Mouse (Mus musculus) left cerebral cortex, adult 2 months (tissue): ENCODE results near the gene Olfr1359. TPM values are rescaled to one million over a fixed set of nuclear protein-coding genes. Genes with fewer than 3 reads are reported as not detected.
"Not testable (repeated sequence)": the region's sequence is repeated elsewhere in the genome, so short reads cannot be mapped to it uniquely, and the experiment has no call there.

Experiments
- DNase-seq, 2 experiments: peaks; one replicate each; pipeline ENCODE4 v3.0.0; 2021 to 2022; ENCODE audit warnings: low spot score in 2 of 2, mixed read lengths in 1 of 2; ENCODE audit errors: extremely low spot score in 1 of 2
- H3K27ac ChIP-seq: fragments of 200-600 bp; 2 replicates; pipeline ENCODE4 v1.8.1; 2022
- H3K4me3 ChIP-seq: fragments of 200-600 bp; 2 replicates; pipeline ENCODE4 v1.8.1; 2022
- CTCF ChIP-seq: fragments of 200-600 bp; IDR thresholded peaks from 2 replicates; pipeline ENCODE4 v1.8.1; 2022; ENCODE audit warnings: antibody characterized with exemption, mild to moderate bottlenecking, moderate library complexity
- intact Hi-C: fragments of 180-260 bp; cut with DNase I; formaldehyde crosslinking; loops from one replicate; pipeline ENCODE4 v1.15.1; 2025
- microRNA-seq, 2 experiments: library from miRNA; unstranded; fragments of <30 nt; microRNA quantifications; one replicate each; pipeline ENCODE4 v1.2.0; 2021
- total RNA-seq, 2 experiments: library from RNA; stranded (reverse); gene quantifications; 2 replicates each; pipeline ENCODE4 v1.2.3; 2021

Gene Olfr1359
- total RNA-seq, 2 experiments from 2014 or later, result not detected

DNA sequence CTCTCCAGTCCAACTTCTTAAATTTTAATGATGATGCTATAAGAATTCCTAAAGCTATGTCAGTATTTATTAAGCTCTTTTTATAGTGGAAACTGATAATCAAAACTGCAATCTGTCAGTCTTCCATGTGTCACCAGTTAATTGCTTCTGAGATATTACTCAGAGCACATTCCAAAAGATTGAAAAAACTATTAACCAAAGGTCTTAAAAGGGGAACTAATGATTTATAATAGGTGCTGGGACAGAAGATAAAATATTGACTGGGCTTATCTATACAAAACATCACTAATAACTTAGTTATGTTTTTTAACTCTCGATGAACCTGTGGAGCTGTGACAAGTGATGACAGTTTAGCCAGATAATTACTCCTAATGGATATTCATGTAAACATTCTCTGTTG is 47.1 kb downstream of the Olfr1359 start:
- no peak for DNase-seq
- intact Hi-C loops, result no loop called here
- Histone ChIP-seq H3K27ac (no peak overlapping the region), H3K4me3 (no peak overlapping the region)
- TF ChIP-seq CTCF, result no peak

- DNase-seq, result no peak
- TF ChIP-seq CTCF, result no peak
- intact Hi-C loops, result loop anchor here (1.0 to 10.0 kb wide), 7 partner anchors 12 to 2003 kb away; partner anchors contain the start of genes Hist1h1t, Hist1h2ab, Hist1h2ag and Hist1h2ai
- H3K4me3 ChIP-seq, result peak overlapping the region; percentile 57
- H3K27ac ChIP-seq, result no peak overlapping the region
Observed at GRCm38 (mm10) chr13:21749387-21750158, 51.7 kb downstream of the Olfr1359 start.

GRCm38 (mm10) chr13:21750159-21751017 is 52.5 kb downstream of the Olfr1359 start, which contains the start of gene Hist1h4k:
TSS of gene Hist1h4k (minus strand) at chr13:21750505.
- H3K27ac ChIP-seq, result peak within 1 kb of the TSS; percentile 9; the same call in 1 of the 2 replicates
- H3K4me3 ChIP-seq, result peak within 1 kb of the TSS; percentile 57
- DNase-seq, result peak; percentile 93 to 94
- intact Hi-C loops, result loop anchor here (1.0 to 10.0 kb wide), 6 partner anchors 16 to 2002 kb away; partner anchors contain the start of genes Hist1h1t, Hist1h2ab, Hist1h2ag and Hist1h2ai

GRCm38 (mm10) chr13:21751417-21751816 is 53.5 kb downstream of the Olfr1359 start:
- Histone ChIP-seq H3K4me3 (no peak overlapping the region), H3K27ac (no peak overlapping the region)
- no peak for TF ChIP-seq CTCF
- intact Hi-C loops, result loop anchor here (2.0 to 10.0 kb wide), 4 partner anchors 41 to 2001 kb away; partner anchors contain the start of genes Hist1h1t, Hist1h2ab, Hist1h2ag and Hist1h2bj
- DNase-seq, result no peak

DNA sequence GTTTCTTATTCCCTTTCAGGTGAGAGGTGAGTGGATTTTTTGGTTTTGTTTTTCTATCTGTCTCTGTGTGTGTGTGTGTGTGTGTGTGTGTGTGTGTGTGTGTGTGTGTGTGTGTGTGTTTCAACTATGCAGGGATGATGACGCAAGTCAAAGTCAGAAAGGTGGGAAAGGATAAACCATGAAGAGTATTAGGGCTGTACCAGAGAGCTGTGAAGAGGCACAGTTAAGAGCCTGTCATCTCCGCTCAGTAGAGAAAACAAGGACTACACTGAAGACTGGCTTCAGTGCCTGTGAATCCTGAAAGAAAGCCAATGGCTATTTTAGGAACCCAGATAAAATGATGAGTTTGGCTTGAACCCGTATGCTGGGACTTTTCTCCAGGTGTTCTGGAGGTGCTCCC is 53.9 kb downstream of the Olfr1359 start:
- intact Hi-C loops, result loop anchor here (2.0 to 10.0 kb wide), 6 partner anchors 29 to 2000 kb away; partner anchors contain the start of genes Hist1h1b, Hist1h1e, Hist1h1t and Hist1h2ab
- Histone ChIP-seq H3K27ac (no peak overlapping the region), H3K4me3 (no peak overlapping the region)
- TF ChIP-seq CTCF, result no peak
- DNase-seq, result no peak

GRCm38 (mm10) chr13:21752356-21752755 is 54.4 kb downstream of the Olfr1359 start:
- Histone ChIP-seq H3K27ac (no peak overlapping the region), H3K4me3 (no peak overlapping the region)
- intact Hi-C loops, result loop anchor here (2.0 to 10.0 kb wide), 5 partner anchors 28 to 2000 kb away; partner anchors contain the start of genes Hist1h1b, Hist1h1e, Hist1h1t and Hist1h2ab
- DNase-seq, result no peak
- TF ChIP-seq CTCF, result no peak

DNA sequence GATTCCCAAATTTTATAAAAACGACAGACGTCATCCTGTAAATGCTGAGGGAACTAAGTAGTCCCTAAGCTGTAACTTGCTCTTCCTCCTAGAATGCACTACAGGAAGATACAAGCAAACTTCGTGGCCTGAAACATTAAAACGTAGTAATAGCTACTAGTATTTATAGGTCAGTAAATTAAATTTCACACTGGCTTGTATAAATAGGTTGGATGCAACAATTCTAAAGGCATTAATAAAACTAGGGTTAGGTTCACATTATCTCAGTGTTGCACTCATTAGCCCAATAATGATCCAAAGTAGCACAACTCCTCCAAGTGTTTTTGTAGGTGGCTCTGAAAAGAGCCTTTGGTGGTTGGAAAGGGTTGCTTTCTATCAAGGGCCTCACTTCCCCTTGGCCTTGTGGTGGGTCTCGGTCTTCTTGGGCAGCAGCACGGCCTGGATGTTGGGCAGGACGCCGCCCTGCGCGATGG is 55.2 kb downstream of the Olfr1359 start:
- intact Hi-C loops, result loop anchor here (2.0 to 10.0 kb wide), 5 partner anchors 28 to 1999 kb away; partner anchors contain the start of genes Hist1h1b, Hist1h1e, Hist1h1t and Hist1h2ab
- peak overlapping the region; percentile 50 for H3K4me3 ChIP-seq
- no peak for DNase-seq

GRCm38 (mm10) chr13:21753524-21754285 is 55.8 kb downstream of the Olfr1359 start, which contains the start of the genes Hist1h2ak and Hist1h2bn:
TSS of gene Hist1h2ak (minus strand) at chr13:21753827.
TSS of gene Hist1h2bn (plus strand) at chr13:21754123.
- intact Hi-C loops, result loop anchor here (2.0 to 10.0 kb wide), 5 partner anchors 27 to 1999 kb away; partner anchors contain the start of genes Hist1h1b, Hist1h1e, Hist1h1t and Hist1h2ab
- DNase-seq, result peak; percentile 50 to 69
- H3K4me3 ChIP-seq, result peak within 1 kb of the TSS; percentile 50
- H3K27ac ChIP-seq, result peak within 1 kb of the TSS; percentile 80

More for the DNA sequence above, 55.2 kb downstream of the Olfr1359 start:
- no peak for TF ChIP-seq CTCF
- peak overlapping the region; percentile 80 for H3K27ac ChIP-seq

DNA sequence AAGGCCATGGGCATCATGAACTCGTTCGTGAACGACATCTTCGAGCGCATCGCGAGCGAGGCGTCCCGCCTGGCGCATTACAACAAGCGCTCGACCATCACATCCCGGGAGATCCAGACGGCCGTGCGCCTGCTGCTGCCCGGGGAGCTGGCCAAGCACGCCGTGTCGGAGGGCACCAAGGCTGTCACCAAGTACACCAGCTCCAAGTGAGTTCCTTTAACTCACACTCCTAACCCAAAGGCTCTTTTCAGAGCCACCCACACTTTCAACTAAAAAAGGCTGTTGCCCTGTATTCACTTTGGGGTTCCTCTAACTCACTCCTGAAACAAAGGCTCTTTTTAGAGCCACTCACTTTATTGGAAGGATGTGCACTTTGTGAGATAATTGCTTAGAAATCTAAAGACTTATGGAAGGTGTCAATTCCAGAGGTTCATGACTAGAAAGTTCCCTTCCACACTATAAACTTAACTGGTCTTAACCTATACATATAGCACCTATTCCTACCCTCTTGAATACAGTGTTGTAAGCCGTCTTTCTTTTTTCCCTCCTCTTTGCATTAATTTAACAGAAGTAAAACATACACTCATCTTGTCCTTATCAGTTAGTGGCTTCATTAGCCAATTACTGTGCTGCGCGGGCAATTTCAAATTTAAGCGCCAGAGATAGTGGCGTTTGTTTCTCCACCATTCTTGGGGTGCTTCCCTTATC is 56.5 kb downstream of the Olfr1359 start:
- not testable (repeated sequence) for H3K27ac ChIP-seq, DNase-seq
- peak overlapping the region; percentile 50 for H3K4me3 ChIP-seq
- intact Hi-C loops, result loop anchor here (5.0 to 10.0 kb wide), 3 partner anchors 290 to 1998 kb away; partner anchors contain the start of genes Hist1h1t, Hist1h2ab, Hist1h2ag and Hist1h2bj

DNA sequence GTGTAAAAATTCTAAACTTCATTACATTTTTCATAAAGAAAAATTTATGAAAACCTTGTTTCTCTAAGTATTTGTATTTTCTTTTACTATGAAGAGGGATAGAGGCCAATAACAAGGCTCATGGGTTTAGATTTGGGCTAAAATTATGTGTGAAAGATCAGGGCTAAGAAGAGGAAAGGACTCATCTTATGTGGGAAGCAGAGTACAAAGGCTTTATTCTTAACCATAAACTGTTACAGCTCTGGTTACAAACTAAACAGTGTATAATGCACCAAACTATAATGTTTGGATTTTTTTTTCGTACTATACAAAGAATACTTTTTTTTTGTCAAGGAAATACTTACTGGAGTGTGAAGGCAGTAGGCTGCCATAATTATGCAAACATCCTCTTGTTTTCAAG is 57.8 kb downstream of the Olfr1359 start:
- DNase-seq, result no peak
- no peak overlapping the region for H3K27ac ChIP-seq
- H3K4me3 ChIP-seq, result no peak overlapping the region
- intact Hi-C loops, result loop anchor here (10.0 kb wide), 2 partner anchors 289 to 1939 kb away; partner anchors contain the start of genes Hist1h1t, Hist1h2ag, Hist1h2bj and Hist1h4c
- no peak for TF ChIP-seq CTCF

Small RNA genes within 50 kb of the gene (microRNA-seq; reads per million reads assigned to microRNA genes)
- 0 reads per million in 2 experiments for gene Gm44357
- 0 reads per million in 2 experiments for gene Gm44367
- gene Gm44454, result 0 reads per million in 2 experiments

Other genes with a start within 250 kb of the Olfr1359 start
- 10 to 100 TPM; 56.7 to 57.3 TPM for gene Zscan26, start 244.4 kb upstream of the Olfr1359 start, total RNA-seq
- under 1 TPM; 0.40 to 0.77 TPM for gene Nkapl, start 229.6 kb upstream of the Olfr1359 start, total RNA-seq
- gene Zkscan4, start 219.2 kb upstream of the Olfr1359 start, total RNA-seq, result 1 to 10 TPM; 4.4 to 6.8 TPM
- not detected for gene Gm10065, start 218.7 kb upstream of the Olfr1359 start, total RNA-seq
- 10 to 100 TPM; 21.9 to 22.8 TPM for gene AK157302, start 202.9 kb upstream of the Olfr1359 start, total RNA-seq
- 10 to 100 TPM; 51.7 to 53.8 TPM for gene Gm11273, start 196.7 kb upstream of the Olfr1359 start, total RNA-seq
- 10 to 100 TPM; 14.4 to 19.0 TPM for gene Zkscan8, start 167.0 kb upstream of the Olfr1359 start, total RNA-seq
- not detected for gene Olfr1366, start 155.3 kb upstream of the Olfr1359 start, total RNA-seq
- gene Olfr1535, start 138.2 kb upstream of the Olfr1359 start, total RNA-seq, result not detected
- not detected for gene Olfr1364, start 116.4 kb upstream of the Olfr1359 start, total RNA-seq
- not detected for gene Olfr1362, start 84.1 kb upstream of the Olfr1359 start, total RNA-seq
- gene Olfr11, start 55.6 kb upstream of the Olfr1359 start, total RNA-seq, result not detected
- not detected for gene Olfr1361, start 34.7 kb upstream of the Olfr1359 start, total RNA-seq
- not detected for gene Olfr1360, start 20.7 kb upstream of the Olfr1359 start, total RNA-seq
- 10 to 100 TPM; 23.7 to 28.5 TPM for gene Hist1h2bl, start 18.0 kb downstream of the Olfr1359 start, total RNA-seq
- 10 to 100 TPM; 25.4 to 32.6 TPM for gene Hist1h2ai, start 18.3 kb downstream of the Olfr1359 start, total RNA-seq
- 10 to 100 TPM; 54.6 to 74.2 TPM for gene Hist1h3h, start 19.5 kb downstream of the Olfr1359 start, total RNA-seq
- 1 to 10 TPM; 4.8 to 5.4 TPM for gene Hist1h2bm, start 23.9 kb downstream of the Olfr1359 start, total RNA-seq
- gene Hist1h4j, start 37.0 kb downstream of the Olfr1359 start, total RNA-seq, result 10 to 100 TPM; 13.9 to 19.4 TPM
- gene Hist1h4k, start 52.4 kb downstream of the Olfr1359 start, total RNA-seq, result 100 to 1,000 TPM; 316 to 377 TPM
- gene Hist1h2ak, start 55.7 kb downstream of the Olfr1359 start, total RNA-seq, result 10 to 100 TPM; 13.2 to 13.5 TPM
- 1 to 10 TPM; 8.3 TPM for gene Hist1h2bn, start 56.0 kb downstream of the Olfr1359 start, total RNA-seq
- gene Hist1h1b, start 82.5 kb downstream of the Olfr1359 start, total RNA-seq, result 1 to 10 TPM; 6.7 to 8.3 TPM
- gene Hist1h3i, start 85.3 kb downstream of the Olfr1359 start, total RNA-seq, result 10 to 100 TPM; 49.9 to 62.3 TPM
- gene Hist1h2an, start 89.1 kb downstream of the Olfr1359 start, total RNA-seq, result 1 to 10 TPM in 1 of 2 experiments, not detected in 1; 2.7 TPM
- gene Hist1h2bp, start 89.3 kb downstream of the Olfr1359 start, total RNA-seq, result 1 to 10 TPM; 1.3 to 5.5 TPM
- gene Hist1h2bq, start 112.1 kb downstream of the Olfr1359 start, total RNA-seq, result 10 to 100 TPM; 27.3 to 38.5 TPM
- gene Hist1h2ao, start 112.4 kb downstream of the Olfr1359 start, total RNA-seq, result 10 to 100 TPM; 11.2 to 25.1 TPM
- gene Hist1h4m, start 113.6 kb downstream of the Olfr1359 start, total RNA-seq, result 100 to 1,000 TPM; 200 to 276 TPM
- gene Hist1h4n, start 134.1 kb downstream of the Olfr1359 start, total RNA-seq, result 10 to 100 TPM; 18.7 to 21.6 TPM
- 10 to 100 TPM; 11.2 to 16.1 TPM for gene Hist1h2ap, start 135.4 kb downstream of the Olfr1359 start, total RNA-seq
- 10 to 100 TPM; 27.0 to 39.1 TPM for gene Hist1h2br, start 135.6 kb downstream of the Olfr1359 start, total RNA-seq
- gene Zfp184, start 247.0 kb downstream of the Olfr1359 start, total RNA-seq, result 1 to 10 TPM; 3.8 to 3.9 TPM